Mouse (Mus musculus) liver, embryonic 14.5 days (tissue): ENCODE data around the gene Msl1. TPM values are rescaled to one million over a fixed set of nuclear protein-coding genes. Genes with fewer than 3 reads are reported as not detected.
A peak's percentile ranks its signal among the peaks of the same experiment; 100 is the strongest.

Experiments used
- ATAC-seq: fragments of 200-750 bp; cut with Nextera tagmentation; 2 replicates; pipeline ENCODE4 v1.8.0; 2017; ENCODE audit warnings: moderate number of reproducible peaks, mild to moderate bottlenecking, moderate library complexity; ENCODE audit not compliant: insufficient read depth
- DNase-seq, 3 experiments: peaks; one replicate each; pipeline ENCODE4 v3.0.0-alpha.2; 2012 to 2013; ENCODE audit warnings: low read depth in 3 of 3, low spot score in 3 of 3
- H3K27ac ChIP-seq: fragments of 300-500 bp; sonication (generic); 2 replicates; pipeline ENCODE4 v1.5.1; 2014; ENCODE audit warnings: moderate library complexity, mild to moderate bottlenecking, control low read depth, inconsistent platforms
- H3K27me3 ChIP-seq: fragments of 300-500 bp; sonication (generic); 2 replicates; pipeline ENCODE4 v1.6.1; 2014; ENCODE audit warnings: mild to moderate bottlenecking, low read length, moderate library complexity; ENCODE audit not compliant: control insufficient read depth, insufficient read depth
- H3K36me3 ChIP-seq: fragments of 300-500 bp; sonication (generic); replicated peaks from 2 replicates; pipeline ENCODE4 v1.6.1; 2014; ENCODE audit warnings: low read depth; ENCODE audit not compliant: control insufficient read depth, insufficient read depth
- H3K4me1 ChIP-seq, 2 experiments: fragments of 200-500 bp in 1 of 2; fragments of 300-500 bp in 1 of 2; sonication (generic) in 1 of 2; replicated peaks; 2 replicates each; pipeline ENCODE4 v1.6.1; 2012 to 2014; ENCODE audit warnings: antibody characterized with exemption in 1 of 2, inconsistent platforms in 1 of 2, low read length in 1 of 2; ENCODE audit not compliant: control insufficient read depth in 2 of 2, insufficient read depth in 2 of 2
- H3K4me2 ChIP-seq: fragments of 300-500 bp; sonication (generic); 2 replicates; pipeline ENCODE4 v1.6.1; 2014; ENCODE audit warnings: low read depth, mild to moderate bottlenecking, control low read depth, moderate library complexity
- H3K4me3 ChIP-seq, 2 experiments: fragments of 200-500 bp in 1 of 2; fragments of 300-500 bp in 1 of 2; sonication (generic) in 1 of 2; 2 replicates each; pipeline ENCODE4 v1.5.1; 2012 to 2014; ENCODE audit warnings: low read depth in 2 of 2, low read length in 2 of 2, mild to moderate bottlenecking in 2 of 2, control low read depth in 1 of 2, inconsistent platforms in 1 of 2, moderate library complexity in 1 of 2; ENCODE audit not compliant: insufficient read depth in 1 of 2
- H3K9ac ChIP-seq: fragments of 300-500 bp; sonication (generic); replicated peaks from 2 replicates; pipeline ENCODE4 v1.6.1; 2014; ENCODE audit warnings: mild to moderate bottlenecking, control low read depth, moderate library complexity
- H3K9me3 ChIP-seq: fragments of 300-500 bp; sonication (generic); 2 replicates; pipeline ENCODE4 v1.6.1; 2016; ENCODE audit warnings: low read length, mixed read lengths; ENCODE audit not compliant: control insufficient read depth
- CTCF ChIP-seq: IDR thresholded peaks from 2 replicates; pipeline ENCODE4 v1.5.1; 2016; ENCODE audit warnings: antibody characterized with exemption, low read depth, control low read depth
- EP300 ChIP-seq: IDR thresholded peaks from 2 replicates; pipeline ENCODE4 v1.6.1; 2016; ENCODE audit warnings: antibody characterized with exemption, low read depth
- WGBS: fragments of 180-500 bp; shearing (Covaris S2); extraction: QIAGEN DNeasy Blood & Tissue Kit; methylation state at CpG from one replicate; pipeline ENCODE4 v1.1.7; 2014; ENCODE audit not compliant: insufficient replicate concordance; 5-methylcytosine and 5-hydroxymethylcytosine counted together
- polyA plus RNA-seq, 2 experiments: library from polyadenylated mRNA; depleted of rRNA in 1 of 2; stranded (reverse) in 1 of 2; unstranded in 1 of 2; fragments of >200 nt; fragmentation: Nextera tagmentation in 1 of 2; extraction: Ambion mirVana in 1 of 2; gene quantifications; 2 replicates each; pipeline versions ENCODE4 v1.2.1 to v1.2.3; 2012 to 2014

The Msl1 gene
- polyA plus RNA-seq, 2 experiments = 4.5 to 15.8 TPM

DNA sequence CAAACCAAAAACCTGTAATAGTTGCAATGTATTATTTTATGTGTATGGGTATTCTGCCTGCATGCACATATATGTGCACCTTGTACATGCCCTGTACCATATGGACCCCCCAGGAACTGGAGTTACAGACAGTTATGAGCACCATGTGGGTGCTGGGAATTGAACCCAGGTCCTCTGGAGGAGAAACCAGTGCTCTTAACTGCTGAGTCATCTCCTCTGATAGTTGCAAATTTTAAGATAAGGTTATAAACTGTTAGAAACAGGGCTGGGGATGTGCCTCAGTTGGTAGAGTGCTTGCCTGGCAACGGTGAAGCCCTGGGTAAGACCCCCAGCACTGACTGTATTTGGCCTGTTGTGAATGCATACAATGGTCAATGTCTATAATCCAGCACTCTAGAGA is 3.9 kb upstream of the Msl1 start:
- TF ChIP-seq EP300 = no peak
- TF ChIP-seq CTCF = no peak
- DNase-seq = no peak
- H3K27me3 ChIP-seq = no peaks in the 10 kb centered on the region
- no peaks in the 10 kb centered on the region for H3K36me3 ChIP-seq
- H3K4me1 ChIP-seq = peaks cover 17 to 35% of the 10 kb centered on the region in 2 experiments
- no peak overlapping the region for H3K9ac ChIP-seq
- WGBS = 62% methylated on average over 1 of the region's 1 CpGs
- H3K4me3 ChIP-seq = no peak overlapping the region
- H3K4me2 ChIP-seq = no peak overlapping the region
- H3K9me3 ChIP-seq = no peaks in the 10 kb centered on the region
- H3K27ac ChIP-seq = no peak overlapping the region
- no peak for ATAC-seq

DNA sequence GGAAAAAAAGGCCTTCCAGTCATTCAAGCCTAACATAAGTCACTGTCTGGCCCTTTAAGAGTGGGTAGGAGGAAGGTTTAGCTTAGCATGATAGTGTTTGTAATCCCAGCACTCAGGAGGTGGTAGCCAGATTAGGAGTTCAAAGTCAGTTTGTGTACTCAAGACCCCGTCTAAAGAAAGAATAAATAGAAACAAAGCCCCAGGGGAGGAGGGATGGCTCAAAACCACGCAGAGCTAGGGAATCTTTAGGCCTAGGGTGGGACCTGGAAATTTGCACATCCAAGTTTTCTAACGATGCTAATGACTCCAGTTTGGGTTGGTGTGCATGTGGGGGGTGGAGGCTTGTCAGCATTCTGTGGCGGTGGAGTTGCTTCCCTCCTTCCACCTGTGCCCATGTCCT is 3.2 kb upstream of the Msl1 start:
- DNase-seq = no peak
- H3K9me3 ChIP-seq = no peaks in the 10 kb centered on the region
- peaks cover 21 to 32% of the 10 kb centered on the region in 2 experiments for H3K4me1 ChIP-seq
- no peaks in the 10 kb centered on the region for H3K27me3 ChIP-seq
- WGBS = 42% methylated on average over 4 of the region's 4 CpGs
- TF ChIP-seq CTCF (no peak), EP300 (no peak)
- no peak overlapping the region for H3K4me3 ChIP-seq
- H3K36me3 ChIP-seq = no peaks in the 10 kb centered on the region
- H3K9ac ChIP-seq = 0 out of 2 replicates have a peak overlapping the region, but pooled peaks have one; percentile 6
- H3K4me2 ChIP-seq = no peak overlapping the region
- no peak for ATAC-seq
- H3K27ac ChIP-seq = no peak overlapping the region

DNA sequence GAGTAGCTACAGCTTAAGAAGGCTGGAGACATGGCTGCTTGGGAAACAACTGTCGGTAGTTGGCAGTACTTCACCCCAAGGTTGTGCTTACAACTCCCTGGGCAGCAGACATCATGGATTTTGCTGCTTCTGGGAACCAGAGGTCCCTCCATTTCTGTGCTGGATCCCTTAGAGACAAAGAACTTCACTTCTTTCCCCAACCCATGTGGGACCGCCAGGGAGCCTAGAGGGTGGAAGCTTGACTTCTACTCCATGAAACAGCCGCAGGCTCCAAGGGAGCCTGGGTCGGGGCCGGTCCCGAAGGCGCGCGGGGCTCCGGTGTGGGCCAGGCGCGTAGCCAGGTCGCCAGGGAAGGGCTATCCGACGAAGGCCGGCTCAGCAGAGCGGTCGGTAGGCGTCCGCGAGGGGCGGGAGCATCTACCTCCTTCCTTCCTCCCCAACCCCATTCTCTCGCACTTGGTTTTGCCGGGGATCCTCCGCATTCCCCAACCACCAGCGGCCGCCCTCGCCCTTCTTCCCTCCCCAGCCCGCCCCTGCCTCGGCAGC is 774 bp upstream of the Msl1 start:
- peak; percentile 44 for TF ChIP-seq CTCF
- TF ChIP-seq EP300 = no peak
- H3K36me3 ChIP-seq = peaks cover 12% of the 10 kb centered on the region
- peak; percentile 68 for ATAC-seq

DNA sequence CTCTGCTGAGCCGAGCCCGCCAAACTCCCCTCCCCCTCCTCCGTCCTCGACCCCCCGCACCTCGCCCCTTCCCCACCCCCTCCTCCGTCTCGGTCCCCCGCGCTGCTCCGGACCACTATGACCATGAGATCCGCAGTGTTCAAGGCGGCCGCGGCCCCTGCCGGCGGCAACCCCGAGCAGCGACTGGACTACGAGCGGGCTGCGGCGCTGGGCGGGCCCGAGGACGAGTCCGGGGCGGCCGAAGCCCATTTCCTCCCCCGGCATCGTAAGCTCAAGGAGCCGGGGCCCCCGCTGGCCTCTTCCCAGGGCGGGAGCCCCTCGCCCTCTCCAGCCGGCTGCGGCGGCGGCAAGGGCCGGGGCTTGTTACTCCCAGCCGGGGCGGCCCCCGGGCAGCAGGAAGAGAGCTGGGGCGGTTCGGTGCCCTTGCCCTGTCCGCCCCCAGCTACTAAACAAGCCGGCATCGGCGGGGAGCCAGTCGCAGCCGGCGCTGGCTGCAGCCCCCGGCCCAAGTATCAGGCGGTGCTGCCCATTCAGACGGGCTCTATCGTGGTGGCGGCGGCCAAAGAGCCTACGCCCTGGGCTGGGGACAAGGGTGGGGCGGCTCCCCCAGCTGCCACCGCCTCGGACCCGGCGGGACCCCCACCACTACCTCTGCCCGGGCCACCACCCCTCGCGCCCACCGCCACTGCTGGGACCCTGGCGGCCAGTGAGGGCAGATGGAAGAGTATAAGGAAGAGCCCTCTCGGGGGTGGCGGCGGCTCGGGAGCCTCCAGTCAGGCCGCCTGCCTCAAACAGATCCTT is 598 bp downstream of the Msl1 start:
- peak overlapping the region; percentile 79 for H3K27ac ChIP-seq
- DNase-seq (no peak), ATAC-seq (peak; percentile 64)
- H3K4me2 ChIP-seq = peak overlapping the region; percentile 95
- TF ChIP-seq EP300 (no peak), CTCF (peak; percentile 40; the same call in 1 of the 2 replicates)
- H3K9ac ChIP-seq = peak overlapping the region; percentile 98
- H3K4me3 ChIP-seq = peak overlapping the region; percentile 85 to 99
- peaks cover 23% of the 10 kb centered on the region for H3K36me3 ChIP-seq
- peaks cover 15 to 21% of the 10 kb centered on the region in 2 experiments for H3K4me1 ChIP-seq
- under 1% methylated on average over 68 of the region's 74 CpGs for WGBS
- H3K9me3 ChIP-seq = no peaks in the 10 kb centered on the region
- H3K27me3 ChIP-seq = no peaks in the 10 kb centered on the region

More for the DNA sequence above, 774 bp upstream of the Msl1 start:
- peak overlapping the region; percentile 79 for H3K27ac ChIP-seq
- H3K9ac ChIP-seq = peak overlapping the region; percentile 98
- peak in 1 of 3 experiments; percentile 56 for DNase-seq
- no peaks in the 10 kb centered on the region for H3K9me3 ChIP-seq
- peak overlapping the region; percentile 95 for H3K4me2 ChIP-seq
- peaks cover 19 to 28% of the 10 kb centered on the region in 2 experiments for H3K4me1 ChIP-seq
- H3K27me3 ChIP-seq = no peaks in the 10 kb centered on the region
- peak overlapping the region; percentile 85 to 99 for H3K4me3 ChIP-seq
- under 1% methylated on average over 26 of the region's 30 CpGs for WGBS
